Mouse (Mus musculus) cerebellum, adult 18-20 months (tissue): Measurements from ENCODE around the gene Dst.

Experiments used
- DNase-seq, 2 experiments: peaks; one replicate each; pipeline ENCODE4 v3.0.0; 2021

Gene Dst

DNA sequence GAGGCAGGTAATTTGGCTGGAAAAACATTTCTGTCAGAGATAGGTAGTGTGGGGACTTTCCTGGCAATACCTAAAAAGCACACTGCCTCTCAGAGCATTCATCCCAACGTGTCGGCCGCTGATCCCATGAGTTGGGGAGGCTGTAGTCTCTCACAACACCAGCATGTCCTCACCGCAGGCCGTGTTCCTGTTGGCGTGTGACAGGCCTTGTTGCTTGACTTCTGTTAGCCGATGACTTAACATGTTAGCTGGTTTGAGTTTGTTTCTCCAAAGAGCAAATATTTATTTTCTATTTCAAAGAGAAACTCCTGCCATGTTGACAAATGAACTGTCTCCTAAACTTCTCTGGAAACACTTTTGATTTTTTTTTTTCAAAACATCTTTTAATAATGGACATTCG, 344.2 kb downstream of the Dst start:
- no peak for DNase-seq

GRCm38 (mm10) chr1:34253876-34254275, 345.9 kb downstream of the Dst start:
- DNase-seq = no peak

- no peak for DNase-seq
These were observed 351.9 kb downstream of the Dst start for GRCm38 (mm10) chr1:34259898-34260297.

DNA sequence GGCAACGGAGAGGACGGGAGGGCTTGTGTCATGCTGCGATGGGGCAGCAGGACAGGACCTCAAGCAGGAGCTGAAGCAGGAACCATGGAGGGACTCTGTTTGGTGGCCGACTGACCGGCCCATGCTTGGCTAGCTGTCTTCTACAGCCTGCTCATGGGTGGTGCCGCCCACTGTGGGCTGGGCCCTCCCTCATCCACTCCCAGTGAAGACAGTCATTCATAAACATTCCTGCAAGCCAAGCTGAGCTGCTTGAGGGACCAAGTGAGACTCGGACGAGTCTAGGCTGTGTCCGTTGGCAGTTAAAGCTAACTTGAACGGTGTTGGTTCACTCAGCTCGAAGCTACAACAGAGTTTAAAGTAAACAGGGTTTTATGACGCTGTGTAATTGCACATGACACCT, 353.0 kb downstream of the Dst start:
- DNase-seq = no peak

DNA sequence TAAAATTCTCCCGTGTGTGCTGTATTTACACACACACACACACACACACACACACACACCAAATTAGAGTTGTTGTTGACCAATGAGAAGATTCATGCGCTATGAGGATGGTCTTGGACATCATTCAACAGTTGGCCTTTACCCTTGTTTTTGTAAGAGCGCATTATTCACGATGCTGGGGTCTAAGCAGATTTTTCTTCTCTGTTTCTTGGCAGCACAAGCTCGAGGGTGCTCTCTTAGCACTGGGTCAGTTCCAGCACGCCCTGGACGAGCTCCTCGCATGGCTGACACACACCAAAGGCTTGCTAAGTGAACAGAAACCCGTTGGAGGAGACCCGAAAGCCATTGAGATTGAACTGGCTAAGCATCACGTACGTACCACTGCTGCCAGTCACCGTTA, 360.5 kb downstream of the Dst start:
- no peak for DNase-seq

DNA sequence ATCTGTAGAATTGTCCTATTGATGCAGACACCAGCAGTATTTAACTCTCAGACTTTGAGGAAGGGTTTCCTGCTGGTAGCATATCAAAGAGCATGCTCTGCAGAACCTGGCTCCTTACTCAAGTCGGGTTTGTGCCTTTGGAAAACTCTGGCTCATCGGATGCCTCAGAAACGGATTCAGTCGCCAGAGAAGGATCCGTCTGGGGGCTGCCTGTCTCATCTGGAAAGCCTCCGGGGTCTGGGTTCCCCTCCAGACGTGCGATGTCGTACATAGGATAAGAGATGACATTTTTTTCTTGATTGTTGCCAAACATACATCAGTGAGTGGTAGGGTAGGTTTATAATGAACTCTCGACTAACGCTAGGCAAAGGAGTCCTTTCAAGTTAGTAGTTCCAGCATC, 361.6 kb downstream of the Dst start:
- DNase-seq = no peak

DNA sequence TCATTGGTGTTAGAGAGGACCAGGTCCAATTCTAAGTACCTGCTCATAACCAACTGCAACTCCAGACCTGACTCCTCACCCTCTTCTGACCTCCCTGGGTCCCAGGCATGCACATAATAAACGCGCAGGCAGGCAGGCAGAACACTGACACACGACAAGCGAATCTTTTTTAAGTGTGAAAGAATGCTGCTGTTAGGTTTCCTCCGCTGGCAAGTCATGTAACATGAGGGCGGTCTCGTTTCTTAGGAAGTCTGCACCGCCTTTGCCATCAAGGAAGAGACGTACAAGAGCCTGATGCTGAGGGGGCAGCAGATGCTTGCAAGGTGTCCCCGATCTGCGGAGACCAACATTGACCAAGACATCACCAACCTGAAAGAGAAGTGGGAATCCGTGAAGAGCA, 365.9 kb downstream of the Dst start:
- no peak for DNase-seq

- DNase-seq = no peak
These were observed 367.8 kb downstream of the Dst start for GRCm38 (mm10) chr1:34275787-34276186.

DNA sequence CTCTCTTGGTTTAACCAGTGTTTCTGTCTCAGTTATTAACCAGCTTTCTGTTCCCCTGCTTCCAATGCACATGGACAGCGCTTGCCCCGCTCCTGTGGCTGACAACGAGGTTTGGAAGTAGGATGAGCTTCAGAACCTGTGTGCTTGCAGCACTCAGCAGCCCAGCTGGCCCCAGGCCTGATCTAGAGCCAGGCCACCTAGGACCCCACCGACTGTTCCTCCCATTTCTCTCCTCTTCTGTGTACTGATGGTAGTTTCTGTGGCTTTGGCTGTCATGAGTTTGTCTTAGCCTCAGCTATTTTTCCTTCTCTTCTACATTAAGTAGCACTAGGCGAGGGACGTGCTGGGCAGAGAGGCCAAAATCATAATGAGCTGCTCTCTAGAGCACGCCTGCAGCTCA, 368.7 kb downstream of the Dst start:
- no peak for DNase-seq

DNA sequence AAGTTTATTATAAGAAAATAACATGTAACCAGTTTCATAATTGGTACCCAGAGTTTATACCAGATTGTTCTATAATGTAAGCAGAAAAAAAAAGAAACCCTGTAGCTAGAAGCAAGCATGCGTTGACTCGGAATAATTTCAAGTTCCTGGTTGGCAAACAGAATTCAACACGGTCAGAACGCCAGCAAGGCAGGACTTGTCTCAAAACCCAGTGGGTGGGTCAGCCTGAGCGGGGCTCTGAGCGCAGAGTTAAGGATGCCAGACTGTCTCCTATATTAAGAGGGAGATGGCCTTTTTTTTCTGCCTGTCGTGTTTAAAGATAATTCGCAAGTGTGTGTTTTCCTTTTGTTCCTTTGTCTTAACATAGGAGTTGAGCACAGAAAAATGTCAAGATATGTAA, 369.2 kb downstream of the Dst start:
- DNase-seq = no peak

DNA sequence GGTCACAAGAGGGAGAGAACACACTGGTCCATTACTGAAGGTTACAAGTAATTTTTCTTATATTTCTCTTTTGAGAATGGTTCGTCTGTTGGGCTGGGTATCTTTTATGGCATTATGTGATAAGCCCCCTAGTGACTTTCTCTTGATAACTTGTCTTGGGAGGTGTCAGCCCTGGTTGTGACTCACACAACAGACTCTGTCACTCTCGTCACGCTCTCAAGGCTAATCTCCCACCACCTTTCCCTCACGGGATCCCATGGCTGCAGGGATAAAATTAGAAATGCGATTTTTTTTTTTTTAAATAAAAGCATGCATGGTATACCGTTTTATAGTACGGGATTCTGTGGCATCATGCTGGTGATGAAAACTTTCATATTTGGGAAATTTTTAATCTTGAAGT, 375.5 kb downstream of the Dst start:
- no peak for DNase-seq

- DNase-seq = no peak
These were observed 377.0 kb downstream of the Dst start for GRCm38 (mm10) chr1:34284979-34285378.

- no peak for DNase-seq
These were observed 379.7 kb downstream of the Dst start for GRCm38 (mm10) chr1:34287731-34288130.

GRCm38 (mm10) chr1:34288181-34288580, 380.2 kb downstream of the Dst start:
- no peak for DNase-seq

GRCm38 (mm10) chr1:34288721-34289471, 380.9 kb downstream of the Dst start:
- DNase-seq = no peak

DNA sequence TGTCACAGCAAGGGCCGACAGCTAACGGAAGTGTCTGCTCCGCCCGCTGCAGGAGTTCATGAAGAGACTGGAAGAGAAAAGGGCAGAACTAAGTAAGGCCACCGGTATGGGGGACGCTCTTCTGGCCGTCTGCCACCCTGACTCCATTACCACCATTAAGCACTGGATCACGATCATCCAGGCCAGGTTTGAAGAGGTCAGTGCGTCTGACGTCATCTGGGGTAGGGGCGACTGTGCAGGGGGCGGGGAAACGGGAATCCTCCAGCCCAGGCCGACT, 381.4 kb downstream of the Dst start:
- DNase-seq = no peak

DNA sequence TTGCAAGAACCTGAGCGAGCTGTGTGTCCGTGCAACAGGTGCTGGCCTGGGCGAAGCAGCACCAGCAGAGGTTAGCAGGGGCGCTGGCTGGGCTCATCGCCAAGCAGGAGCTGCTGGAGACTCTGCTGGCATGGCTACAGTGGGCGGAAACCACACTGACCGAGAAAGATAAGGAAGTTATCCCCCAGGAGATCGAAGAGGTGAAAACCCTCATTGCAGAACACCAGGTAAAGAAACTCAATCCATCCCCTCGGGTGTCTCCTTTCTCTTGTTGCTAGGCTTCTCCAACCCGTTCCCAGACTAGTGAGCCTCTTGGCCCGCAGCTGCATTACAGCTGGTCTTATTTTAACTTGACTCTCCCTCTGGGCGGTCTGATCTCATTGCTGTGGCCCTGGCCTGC, 382.3 kb downstream of the Dst start:
- no peak for DNase-seq

DNA sequence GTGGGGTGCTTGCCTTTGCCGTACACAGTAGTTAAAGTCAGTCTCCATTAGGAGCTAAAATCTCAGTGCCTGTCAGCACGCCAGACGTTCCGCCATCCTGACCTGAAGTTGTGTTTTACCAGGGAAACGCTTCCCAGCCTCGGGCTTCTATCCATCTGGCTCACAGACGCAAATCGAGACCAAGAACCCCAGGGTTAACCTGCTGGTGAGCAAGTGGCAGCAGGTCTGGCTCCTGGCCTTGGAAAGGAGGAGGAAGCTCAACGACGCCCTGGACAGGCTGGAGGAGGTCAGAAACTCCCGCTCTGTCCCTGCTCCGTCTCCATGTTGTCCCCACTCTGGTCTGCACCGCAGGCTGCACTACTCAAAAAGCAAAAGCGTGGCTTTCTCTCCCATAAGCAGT, 385.2 kb downstream of the Dst start:
- DNase-seq = peak; percentile 71 to 83

DNA sequence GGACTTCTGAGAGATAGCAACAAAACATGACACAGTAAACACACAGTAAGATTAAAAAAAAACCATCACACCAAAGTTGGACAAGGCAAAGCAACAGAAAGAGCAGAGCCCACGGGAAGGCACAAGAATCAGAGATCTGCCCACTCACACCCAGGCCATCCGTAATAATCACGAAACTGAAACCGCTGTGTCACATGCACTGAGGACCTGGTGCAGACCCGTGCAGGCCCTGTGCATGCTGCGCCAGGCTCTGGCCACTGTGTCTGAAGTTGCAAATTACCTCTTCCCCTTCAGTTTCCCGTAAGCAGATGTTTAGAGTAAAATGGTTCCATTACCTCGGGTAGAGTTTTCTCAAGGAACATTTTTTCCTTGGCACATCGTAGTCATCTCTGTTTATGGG, 389.6 kb downstream of the Dst start:
- no peak for DNase-seq

GRCm38 (mm10) chr1:34298631-34299184, 390.7 kb downstream of the Dst start:
- peak; percentile 18 to 47 for DNase-seq

DNA sequence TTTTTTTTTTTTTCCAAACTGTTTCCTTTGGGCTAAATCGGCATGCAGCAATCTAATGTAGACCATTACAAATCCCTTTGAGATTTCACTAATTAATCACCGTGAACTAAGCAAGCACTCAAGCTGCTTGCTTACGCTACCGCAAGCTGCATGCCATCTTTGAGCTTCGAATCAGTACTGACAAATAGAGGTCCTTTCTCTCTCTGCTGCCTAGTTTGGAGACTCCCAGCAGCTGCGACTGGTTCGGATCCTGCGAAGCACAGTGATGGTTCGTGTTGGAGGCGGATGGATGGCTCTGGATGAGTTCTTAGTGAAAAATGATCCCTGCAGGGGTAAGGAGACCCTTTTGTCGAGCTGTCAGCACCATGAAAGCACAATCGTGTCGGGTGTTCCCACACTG, 391.5 kb downstream of the Dst start:
- no peak for DNase-seq

GRCm38 (mm10) chr1:34300309-34300980, 392.4 kb downstream of the Dst start:
- DNase-seq = no peak

- DNase-seq = no peak
These were observed 396.2 kb downstream of the Dst start for GRCm38 (mm10) chr1:34304227-34304626.

DNA sequence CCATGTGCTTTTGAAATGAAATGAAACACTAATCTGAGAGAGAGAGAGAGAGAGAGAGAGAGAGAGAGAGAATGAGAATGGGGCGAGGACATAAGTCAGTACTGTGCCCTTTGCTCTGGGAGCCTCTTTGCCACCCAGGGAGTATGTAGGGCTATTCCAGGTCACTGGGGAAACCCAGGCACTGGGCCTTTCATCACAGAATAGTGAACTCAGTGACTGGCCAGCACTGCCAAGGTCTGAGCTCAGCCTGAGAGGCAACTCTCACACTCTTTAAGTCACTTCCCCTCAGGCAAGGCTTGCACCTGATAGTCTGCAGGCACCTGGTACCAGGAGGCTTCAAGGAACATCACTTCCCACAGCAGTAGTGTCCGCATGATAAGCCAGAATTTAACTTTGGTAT, 398.7 kb downstream of the Dst start:
- no peak for DNase-seq

DNA sequence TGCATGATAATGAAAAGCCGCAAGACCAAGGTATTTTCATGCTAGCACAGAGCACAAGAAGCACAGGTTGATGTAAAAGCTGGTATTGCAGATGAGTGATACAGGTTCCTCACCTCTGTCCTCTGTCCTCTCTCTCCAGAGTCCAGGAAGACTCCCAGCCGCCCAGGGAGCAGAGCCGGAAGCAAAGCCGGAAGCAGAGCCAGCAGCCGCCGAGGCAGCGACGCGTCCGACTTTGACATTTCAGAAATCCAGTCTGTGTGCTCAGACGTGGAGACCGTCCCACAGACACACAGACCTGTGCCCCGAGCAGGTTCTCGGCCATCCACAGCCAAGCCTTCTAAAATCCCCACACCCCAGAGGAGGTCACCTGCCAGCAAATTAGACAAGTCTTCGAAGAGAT, 399.2 kb downstream of the Dst start:
- no peak for DNase-seq
